Mouse (Mus musculus) heart, adult 18-20 months (tissue): ENCODE results near the gene Lin28b. TPM values are rescaled to one million over a fixed set of nuclear protein-coding genes. Genes with fewer than 3 reads are reported as not detected.
A peak's percentile ranks its signal among the peaks of the same experiment; 100 is the strongest.
"Not testable (repeated sequence)": the region's sequence is repeated elsewhere in the genome, so short reads cannot be mapped to it uniquely, and the experiment has no call there.

Experiments
- DNase-seq, 2 experiments: peaks; one replicate each; pipeline ENCODE4 v3.0.0; 2021 to 2022; ENCODE audit warnings: mixed read lengths in 1 of 2
- total RNA-seq, 2 experiments: library from RNA; stranded (reverse); gene quantifications; 2 replicates each; pipeline ENCODE4 v1.2.3; 2021

Gene Lin28b
- total RNA-seq, 2 experiments from 2014 or later, result 0.05 to 0.08 TPM

DNA sequence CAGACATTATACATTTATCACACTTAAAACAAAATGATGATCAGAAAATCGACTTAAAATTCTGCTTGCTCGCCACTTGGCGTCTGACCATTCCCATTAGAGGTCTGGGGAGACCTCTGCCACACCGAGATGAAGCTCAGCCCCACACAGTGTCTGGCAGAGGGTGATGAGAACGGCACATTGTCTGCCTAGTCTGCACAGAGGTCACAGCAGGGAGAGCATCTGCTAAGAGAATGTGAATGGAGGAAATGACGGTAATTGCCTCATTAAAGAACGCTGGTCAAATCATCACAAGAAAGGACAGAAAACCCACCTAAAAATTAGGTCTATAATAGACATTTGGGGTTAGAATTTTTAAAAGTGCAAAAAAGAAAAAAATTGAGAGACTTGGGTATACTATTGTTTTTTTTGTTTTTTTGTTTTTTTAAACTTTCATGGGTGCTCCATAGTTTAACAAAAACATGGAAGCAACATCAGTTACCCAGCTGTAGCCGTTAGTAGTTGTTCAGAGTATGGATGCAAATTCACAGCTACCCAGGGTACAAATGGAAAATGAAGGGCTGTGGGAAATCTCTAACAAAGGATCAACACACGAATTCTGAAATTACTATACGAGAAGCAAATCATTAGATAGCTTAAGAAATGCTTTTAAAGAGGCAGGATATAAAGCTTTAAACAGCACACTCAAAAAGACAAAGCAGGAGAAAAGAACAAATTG, 75.4 kb downstream of the Lin28b start:
- no peak for DNase-seq

DNA sequence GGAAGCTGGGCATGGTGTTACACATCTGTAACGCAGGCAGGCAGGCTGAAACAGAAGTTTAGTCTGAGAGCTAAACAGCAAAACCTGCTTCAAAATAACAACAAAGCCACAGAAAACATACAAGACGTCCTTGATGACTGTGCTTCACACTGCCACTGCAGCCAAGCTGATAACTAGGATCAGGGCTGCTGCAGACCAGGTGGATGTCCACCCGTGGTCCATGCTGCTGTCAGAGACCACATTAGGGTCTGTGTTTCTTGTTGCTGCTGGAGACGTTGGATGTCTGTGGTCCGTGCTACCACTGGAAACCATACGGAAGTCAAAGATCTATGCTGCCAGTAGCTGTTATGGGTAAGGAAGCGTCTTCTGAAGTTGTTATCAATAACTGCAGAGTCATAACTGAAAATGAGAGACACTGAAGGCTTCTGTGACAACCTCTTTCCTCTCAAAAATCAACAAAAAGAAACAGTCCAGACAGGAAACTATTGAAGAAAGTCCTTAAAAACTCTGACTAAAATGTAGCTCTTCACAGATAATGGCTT, 86.4 kb downstream of the Lin28b start:
- no peak for DNase-seq

DNA sequence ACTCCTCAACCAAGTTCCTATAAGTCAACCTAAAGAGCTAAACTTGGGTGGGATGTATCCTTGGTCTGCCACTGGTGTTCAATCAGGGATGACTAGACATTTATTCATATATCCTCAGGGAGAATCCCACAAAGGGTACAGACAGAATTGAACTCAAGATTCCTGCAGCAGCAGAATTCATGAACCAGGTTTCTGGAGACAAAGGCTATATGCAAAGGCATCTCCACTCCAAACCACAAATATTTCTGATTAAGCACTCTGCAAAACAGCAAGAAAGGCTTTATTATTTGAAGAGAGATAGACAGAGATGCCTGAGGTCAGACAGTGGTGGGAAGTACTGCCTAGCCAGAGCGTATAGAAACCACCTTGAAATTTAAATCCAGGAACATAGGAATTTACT, 88.0 kb downstream of the Lin28b start:
- DNase-seq, result no peak

GRCm38 (mm10) chr10:45382637-45382958, 103.6 kb downstream of the Lin28b start:
- DNase-seq, result no peak

DNA sequence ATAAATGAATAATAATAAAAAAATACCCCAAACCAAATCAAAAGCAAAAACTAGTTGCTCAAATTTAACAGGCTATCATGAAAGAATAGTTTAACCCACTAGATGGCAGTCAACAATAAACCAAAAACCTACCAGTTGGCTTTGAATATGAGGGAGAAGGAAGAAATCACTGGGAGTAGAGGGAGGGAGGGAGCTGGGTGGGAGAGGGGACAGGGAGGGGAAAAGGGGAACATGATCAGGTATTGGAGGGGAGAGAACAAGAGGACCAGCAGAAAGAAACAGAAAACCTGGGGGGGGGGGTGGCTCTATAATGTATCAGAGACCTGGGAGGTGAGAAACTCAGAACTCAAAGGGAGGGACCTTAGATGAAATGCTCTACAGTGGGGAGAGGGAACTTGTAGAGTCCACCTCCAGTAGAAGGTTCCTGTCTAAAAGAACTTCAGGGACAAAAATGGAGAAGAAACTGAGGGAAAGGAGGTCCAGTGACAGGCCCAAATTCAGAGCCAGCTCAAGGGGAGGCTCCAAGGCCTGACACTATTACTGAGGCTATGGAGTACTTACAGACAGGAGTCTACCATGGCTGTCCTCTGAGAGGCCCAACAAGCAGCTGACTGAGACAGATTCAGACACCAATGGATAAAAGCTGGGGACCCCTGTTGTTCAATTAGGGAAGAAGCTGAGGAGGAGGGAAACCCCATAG, 104.1 kb downstream of the Lin28b start:
- no peak for DNase-seq

- DNase-seq, result no peak
Observed at GRCm38 (mm10) chr10:45378269-45378668, 107.9 kb downstream of the Lin28b start.

DNA sequence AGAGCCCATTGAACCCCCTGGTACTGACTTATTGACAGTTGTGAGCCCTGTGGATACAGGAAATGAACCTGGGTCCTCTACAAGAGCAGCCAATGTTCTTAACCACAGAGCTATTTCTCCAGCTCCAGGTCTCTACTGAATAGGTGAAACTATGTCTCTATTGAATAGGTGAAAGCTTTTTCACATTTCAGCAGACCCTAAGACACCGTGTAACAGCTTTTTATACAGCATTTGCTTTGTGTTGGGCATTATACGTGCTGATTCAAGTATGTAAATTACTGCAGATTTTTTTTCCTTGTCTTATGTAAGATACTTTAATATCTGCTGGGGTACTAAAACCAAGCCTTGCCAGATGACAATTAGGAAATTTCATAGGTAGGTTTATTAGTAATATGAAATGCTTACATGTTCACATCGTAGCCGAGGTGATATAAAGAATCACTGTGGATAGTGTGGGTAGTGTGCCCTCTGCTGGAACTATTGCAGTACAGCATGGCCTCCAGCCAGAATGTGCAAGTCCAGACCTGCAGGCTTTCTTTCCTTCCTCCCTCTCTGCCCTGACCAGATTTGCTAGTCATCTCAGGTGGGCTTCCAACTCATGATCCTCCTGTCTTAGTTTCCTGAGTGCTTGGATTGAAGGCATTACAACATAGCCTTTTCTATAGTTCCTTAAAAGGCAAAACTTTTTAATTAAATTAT, 113.1 kb downstream of the Lin28b start:
- peak; percentile 42 to 76 for DNase-seq

- DNase-seq, result no peak
Observed at GRCm38 (mm10) chr10:45370545-45370944, 115.7 kb downstream of the Lin28b start.

DNA sequence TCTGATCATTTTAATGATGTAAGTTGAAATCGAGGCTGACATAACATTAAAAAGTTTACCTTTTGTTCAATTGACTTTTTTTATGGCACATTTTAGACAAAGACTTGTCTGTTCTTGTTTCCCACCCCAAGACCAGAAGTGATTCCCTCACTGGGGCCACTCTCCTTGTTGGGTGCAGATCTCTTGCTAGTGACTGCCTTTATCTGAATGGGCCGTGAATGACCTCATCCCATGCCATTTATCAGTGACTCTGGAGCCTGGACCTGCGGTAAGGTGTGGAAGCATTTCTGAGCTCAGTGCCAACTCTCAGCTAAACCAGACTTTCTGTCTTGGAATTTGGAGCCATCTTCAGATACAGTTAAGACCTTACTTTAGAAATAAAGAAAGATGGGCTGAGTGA, 116.6 kb downstream of the Lin28b start:
- no peak for DNase-seq

DNA sequence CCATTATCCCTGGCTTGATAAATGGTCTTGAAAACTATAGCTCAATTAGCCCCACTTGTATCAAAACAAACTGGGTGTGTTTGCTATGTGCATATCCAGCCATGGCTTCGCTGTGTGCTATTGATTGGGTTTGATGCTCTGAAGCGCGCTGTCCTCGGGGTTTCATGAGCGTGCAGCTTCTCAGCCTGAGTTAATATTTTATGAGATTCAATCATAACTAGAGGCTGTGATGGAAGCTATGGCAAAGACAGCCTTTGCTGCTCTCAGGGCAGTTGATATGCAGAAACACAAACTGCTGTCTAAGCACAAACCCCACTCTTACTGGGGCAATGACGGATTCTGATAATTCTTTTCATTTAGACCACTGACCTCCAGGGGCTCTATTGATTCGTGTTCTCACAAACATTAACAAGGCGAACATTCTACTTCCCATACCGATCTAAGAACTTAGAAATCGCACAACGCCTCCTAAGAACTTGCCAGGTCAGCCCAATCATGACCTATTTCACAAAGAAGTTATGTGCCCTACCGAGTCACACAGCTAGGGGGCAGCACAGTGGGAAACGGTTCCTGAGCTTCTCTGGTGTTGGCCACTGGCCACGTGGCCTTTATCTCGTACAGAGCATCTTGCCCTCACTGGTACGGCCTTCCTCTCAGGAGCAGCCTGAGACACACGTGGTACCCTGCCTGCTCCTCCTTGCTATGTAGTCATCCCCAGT, 119.0 kb downstream of the Lin28b start:
- DNase-seq, result no peak

DNA sequence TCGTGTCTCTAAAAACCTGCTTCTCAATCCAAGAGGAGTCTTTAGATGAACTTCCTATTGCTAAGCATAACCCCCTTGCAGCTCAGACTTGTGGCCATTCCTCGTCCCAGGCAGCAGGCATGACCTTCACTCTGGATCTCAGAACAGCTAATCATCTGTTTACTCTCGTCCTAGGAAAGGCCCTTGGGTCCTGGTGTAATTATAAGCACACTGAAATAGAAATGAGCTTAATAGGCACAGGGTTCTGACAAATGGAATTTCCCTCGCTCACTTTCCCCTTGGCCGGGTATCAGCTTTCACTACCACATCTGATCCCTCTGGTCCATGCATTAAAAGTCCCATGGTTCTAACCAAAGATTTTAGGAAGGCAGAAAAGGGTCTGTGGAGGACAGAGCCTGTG, 122.8 kb downstream of the Lin28b start:
- DNase-seq, result peak; percentile 61 to 63

GRCm38 (mm10) chr10:45356091-45356490, 130.1 kb downstream of the Lin28b start:
- DNase-seq, result peak in 1 of 2 experiments; percentile 7

GRCm38 (mm10) chr10:45348143-45348542, 138.1 kb downstream of the Lin28b start:
- not testable (repeated sequence) for DNase-seq

DNA sequence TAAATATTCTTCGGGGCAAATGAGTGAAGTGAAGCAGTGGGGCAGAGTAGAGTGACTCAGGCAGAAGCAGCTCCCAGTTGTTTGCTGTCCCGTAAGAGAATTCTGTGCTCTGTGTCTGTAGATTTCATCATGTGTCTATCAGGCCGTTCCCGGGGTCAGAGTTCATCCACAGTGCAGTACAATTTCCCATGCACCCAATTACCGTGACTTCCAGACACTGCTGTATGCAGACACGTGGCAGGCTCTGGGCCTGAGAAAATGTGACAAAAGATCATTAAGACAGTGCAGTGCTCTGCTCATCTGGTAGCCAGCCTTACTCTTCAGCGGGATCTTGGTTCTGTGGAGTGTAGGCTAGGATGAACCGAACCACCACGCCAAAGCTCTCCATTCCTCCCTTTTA, 141.0 kb downstream of the Lin28b start:
- no peak for DNase-seq

DNA sequence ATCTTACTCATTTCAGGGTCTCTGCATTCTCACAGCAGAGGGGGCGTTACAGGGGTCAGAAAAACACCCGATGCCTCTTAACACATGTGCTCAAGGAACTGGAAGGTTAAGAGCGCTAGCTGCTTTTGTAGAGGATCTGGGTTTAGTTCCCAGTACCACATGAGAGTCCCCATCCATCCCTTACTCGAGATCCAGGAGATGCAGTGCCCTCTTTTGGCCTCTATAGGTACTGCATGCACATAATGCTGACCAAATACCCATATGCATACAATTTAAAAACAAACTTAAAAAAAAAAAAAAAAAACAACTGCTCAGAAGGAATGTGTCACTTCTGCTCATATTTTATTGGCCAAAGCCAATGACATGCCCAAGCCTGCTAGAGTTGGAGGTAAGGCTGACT, 141.8 kb downstream of the Lin28b start:
- DNase-seq, result no peak

GRCm38 (mm10) chr10:45339106-45339505, 147.1 kb downstream of the Lin28b start:
- no peak for DNase-seq

DNA sequence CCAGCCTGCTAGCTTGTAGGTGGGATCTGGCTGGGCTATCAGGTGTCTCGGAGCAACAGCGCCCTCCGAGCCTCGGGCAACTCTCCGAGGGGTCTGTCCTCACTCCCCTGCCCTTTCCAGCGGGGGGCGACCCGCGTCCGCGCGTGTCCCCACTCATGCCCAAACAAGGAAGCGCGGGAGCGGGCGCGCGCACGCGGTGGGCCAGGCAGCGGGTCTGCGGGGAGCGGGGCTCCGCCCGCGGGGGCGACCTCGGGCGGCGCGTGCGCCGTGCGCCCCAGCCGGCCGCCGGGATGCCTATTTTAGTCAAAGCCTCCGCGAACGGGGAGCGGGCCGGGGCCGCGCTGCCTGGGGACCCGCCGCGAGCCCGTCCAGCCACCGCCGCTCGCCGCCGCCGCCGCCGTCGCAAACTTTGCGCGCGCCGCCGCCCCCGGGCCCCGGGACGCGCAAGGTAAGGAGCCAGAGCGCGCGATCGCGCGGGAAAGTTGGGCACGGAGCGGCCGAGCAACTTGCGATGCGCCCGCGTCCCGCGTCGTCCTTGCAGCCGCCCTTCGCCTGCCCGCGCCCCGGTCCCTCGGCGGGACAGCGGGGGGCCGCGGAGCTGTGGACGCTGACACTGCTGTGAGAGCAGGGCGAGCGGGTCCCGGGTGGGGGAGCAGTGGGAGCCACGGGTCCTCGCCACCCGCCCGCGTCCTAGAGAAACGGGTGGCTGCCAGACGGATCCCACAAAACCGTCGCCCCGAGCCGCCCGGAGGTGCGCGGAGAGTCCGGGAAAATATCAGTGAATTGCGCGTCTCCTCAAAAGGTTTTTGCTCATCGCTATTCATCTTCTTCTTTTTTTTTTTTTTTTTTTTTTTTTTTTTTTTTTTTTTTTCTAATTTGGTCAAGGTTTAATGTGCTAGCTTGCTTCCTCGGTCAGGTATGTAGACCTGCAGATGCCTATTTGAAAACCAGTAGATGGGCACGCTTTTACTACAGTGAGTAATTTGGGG, 150.5 kb downstream of the Lin28b start, which contains the start of gene Bves:
Gene Bves (plus strand): TSS at position 339 of the 989 bp plus-strand sequence.
- DNase-seq, result peak; percentile 44 to 45

- DNase-seq, result no peak
Observed at GRCm38 (mm10) chr10:45334925-45335324, 151.3 kb downstream of the Lin28b start.

DNA sequence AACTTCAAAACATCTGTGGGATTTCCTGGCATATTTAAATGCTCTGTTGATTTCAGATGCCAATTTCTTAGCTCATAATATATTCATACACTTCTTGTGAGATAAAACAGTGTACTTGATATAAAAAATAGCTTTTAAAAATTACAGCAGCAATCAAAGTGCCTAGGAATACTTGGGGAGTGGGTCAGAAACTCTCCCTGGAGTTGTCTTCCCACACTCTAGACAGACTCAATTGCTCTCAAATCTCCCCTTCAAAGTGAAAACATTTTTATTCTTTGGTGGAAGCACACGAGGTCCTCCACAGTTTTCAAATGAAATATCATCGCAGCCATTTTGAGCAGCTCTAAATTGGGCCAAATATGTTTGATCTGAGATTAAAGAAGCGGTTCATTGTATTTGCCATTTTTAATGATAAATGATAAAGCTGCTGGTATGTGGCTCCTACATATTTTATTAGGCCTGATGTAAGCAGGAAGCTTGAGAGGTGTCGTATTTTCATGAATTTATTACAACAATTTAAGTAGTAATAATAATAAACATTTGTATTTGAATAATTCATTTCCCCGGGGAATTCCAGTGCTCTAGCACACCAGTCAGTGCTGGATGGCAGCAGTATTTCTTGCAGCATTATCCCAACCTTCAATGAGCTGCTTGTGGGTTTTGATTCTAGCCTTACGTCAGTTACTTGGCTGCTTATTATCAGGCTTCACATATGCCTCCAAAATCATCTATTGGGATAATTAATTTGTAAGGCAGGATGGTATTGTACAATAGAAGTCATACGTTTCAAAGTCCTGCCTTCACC, 157.8 kb downstream of the Lin28b start:
- DNase-seq, result no peak
